Mouse (Mus musculus): ENCODE results near the gene Ptpn13.

Gene Ptpn13

DNA sequence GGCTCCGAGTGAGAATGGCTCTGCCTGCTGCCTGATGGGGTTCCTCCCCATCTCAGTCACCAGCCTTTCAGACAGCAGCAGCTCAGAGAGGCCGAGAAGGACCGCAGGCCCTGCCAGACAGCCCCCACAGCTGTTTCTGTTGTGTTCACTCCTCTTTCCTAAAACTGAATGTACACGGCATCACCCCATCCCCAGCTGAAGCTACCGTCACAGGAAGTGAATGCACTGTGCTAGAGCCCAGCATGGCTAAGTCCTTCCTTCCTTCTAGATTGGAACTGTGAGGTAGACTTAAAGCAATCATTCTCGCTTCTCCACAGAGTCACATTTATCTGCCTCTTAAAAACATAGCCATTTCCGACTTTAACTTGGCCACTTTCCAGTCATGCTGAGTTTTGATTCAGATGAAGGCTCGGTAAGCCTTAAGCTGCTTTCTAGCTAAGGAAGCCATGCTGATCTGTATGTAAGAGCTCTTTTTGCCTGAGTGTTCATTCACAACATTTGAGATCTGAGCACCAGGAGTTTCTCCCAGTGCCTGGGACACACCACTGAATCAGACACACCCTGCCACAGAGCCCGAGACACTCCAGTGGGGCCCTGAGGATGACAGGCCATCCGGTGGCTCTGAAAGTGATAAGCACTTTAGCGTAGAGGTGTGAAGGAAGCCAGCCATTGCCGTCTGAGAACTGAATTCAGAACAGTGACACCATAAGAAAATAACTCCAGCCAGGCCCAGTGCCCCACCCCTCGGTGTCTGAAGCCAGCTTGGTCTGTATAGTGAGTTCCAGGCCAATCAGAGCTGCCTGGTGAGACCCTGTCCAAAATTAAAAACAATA lies 170.6 kb downstream of the Ptpn13 start:
- DNase-seq (ENCODE audit: low spot score): no peak

GRCm38 (mm10) chr5:103596467-103597146 lies 171.6 kb downstream of the Ptpn13 start:
- no peak for DNase-seq (ENCODE audit: low spot score)

GRCm38 (mm10) chr5:103597604-103598003 lies 172.6 kb downstream of the Ptpn13 start:
- no peak for DNase-seq (ENCODE audit: low spot score)

- DNase-seq (ENCODE audit: low spot score): no peak
Observed at GRCm38 (mm10) chr5:103598264-103598663, 173.3 kb downstream of the Ptpn13 start.

- DNase-seq (ENCODE audit: low spot score): no peak
Observed at GRCm38 (mm10) chr5:103598881-103599280, 173.9 kb downstream of the Ptpn13 start.

DNA sequence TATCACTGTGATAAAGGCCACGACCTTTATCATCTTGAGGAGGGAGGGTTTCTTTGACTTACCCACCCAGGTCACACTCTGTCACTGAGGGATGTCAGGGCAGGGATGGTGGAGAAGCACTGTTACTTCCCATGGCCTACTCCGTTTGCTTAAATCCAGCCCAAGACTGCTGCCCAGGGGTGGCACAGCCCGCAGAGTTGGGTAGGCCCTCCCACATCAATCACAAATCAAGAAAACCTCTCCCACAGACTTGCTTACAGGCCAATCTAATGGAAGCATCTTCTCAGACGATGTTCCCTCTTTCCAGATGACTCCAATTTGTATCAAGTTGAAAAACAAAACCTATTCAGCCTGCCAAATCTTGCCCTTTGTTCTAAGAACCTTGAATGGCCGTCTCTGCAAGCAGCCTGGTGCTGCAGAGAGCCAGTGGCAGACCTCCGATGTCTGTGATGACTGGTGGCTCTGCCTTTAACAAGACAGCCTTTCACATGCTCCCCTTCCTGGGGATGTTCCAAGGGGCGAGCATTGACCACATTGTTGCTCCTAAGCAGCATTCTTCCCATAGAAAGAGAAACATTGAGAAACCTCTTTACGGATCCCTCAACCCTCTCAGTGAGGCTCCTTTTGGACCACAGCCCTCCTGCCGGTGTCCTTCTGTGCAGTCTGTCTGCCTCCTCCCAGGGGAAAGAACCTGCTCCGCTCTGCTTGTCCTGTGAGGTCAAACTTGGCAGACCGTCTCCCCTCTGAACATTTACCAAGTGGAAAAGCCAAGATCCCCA lies 178.3 kb downstream of the Ptpn13 start:
- no peak for DNase-seq (ENCODE audit: low spot score)

- DNase-seq (ENCODE audit: low spot score): no peak
Observed at GRCm38 (mm10) chr5:103605707-103606106, 180.7 kb downstream of the Ptpn13 start.

DNA sequence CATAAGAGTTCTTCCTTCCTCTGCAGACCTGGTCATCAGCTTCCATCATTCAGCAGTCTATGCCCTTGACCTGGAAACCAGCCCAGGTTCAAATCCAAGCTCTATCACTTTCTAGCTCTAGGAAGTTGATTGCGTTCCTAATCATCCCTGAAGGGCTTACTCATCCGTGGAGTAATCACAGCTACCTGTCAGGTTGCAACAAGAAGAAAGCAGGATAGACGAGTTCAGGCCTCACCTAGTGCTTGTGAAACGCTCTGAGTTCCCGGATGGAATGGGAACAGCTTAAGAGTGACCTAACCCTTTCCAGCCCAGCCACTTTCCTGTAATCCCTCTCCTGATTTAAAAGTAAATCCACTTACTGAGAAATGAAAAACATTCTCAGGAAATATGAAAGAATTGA lies 185.2 kb downstream of the Ptpn13 start:
- no peak for DNase-seq (ENCODE audit: low spot score)

DNA sequence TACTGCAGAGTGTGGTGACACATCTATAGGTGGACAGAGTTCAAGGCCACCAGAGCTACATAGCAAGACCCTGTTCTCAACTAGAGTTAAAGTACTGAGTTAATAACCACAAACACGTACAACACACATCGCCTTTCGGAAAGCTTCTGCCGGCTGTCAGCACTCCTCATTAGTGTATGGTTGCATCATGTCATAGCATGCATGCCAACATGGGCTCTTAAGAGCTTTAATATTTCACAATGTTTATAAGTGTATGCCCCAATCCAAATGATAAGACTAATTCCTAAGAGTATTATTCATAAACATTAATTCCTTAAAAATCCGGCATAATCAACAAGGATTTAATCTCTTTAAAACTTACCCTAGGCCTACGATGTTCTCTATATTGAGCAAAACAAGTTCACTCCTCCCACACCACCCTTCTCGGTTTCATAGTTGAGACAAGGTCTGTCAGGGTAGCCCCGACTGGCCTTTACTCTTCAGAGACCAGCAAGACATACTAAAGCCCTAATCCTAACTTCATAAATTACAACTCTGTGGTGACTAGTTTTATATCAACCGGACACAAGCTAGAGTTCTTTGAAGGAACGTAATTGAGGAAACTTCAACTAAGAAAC lies 186.0 kb downstream of the Ptpn13 start:
- no peak for DNase-seq (ENCODE audit: low spot score)

DNA sequence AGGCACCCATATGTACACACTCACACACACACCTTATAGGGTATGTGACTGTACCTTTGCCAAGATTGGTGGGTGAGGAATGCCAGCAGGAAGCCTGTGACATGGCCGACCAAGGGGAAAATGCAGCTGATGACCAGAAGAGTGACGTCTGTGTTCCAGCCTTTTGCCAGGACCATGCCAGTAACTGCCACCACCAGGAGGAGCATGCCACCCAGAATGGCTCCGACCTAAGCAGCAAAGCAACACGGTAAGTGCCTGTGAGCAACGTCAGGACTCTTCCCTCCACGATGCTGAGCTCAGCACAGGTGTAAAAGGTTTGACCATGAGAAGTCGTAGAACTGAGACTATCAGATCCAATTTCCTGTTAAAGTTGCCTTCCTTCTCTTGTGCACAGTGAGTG lies 187.3 kb downstream of the Ptpn13 start:
- no peak for DNase-seq (ENCODE audit: low spot score)

DNA sequence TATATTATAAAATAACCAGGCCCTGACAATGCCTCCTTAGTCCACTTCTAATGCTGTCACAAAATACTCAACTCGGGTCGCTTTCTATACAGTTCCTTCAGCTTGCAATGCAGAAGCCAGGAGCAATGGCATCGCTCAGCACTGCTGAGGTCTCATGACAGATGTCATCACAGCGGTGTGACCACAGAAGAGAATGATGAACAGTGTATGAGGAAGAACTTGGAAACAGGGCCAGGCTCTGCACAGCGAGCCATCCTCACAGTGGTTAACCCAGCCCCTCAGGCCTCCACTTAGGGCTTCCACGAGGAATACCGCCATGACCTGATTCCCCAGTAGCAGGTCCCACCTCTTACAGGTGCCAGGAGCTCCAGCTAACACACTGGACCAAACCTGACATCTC lies 189.4 kb downstream of the Ptpn13 start:
- DNase-seq (ENCODE audit: low spot score): no peak

GRCm38 (mm10) chr5:103617191-103617590 lies 192.2 kb downstream of the Ptpn13 start:
- no peak for DNase-seq (ENCODE audit: low spot score)

DNA sequence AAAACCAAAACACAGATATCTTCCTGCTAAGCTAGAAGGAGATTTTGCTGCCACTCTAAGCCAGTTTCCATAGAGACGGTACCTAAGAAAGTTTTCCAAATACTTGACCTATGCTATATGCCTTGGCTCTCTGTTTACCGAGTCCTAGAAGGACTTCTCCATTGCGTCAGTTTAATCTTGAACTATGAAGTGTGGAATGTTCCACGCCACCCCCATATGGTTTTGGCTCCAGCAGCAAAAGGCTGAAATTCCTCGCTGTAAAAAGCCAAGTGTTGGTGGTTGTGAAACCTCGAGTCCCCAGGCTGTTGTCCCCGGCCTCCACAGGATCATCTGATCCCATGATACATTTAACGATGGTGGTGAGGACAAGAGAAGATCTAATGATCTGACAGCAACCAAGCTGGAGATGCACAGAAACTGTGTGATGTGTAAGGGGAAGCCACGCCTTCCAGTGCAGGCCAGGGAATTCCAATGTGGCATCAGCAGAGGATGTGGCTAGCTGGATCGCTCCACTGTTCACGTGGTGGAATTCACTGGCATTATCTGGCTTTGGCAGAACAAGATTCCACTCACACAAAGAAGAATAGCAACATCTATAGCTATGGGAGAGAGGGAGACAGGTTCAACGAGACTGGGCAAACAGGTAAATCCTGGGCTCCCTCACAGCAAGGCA lies 195.4 kb downstream of the Ptpn13 start:
- no peak for DNase-seq (ENCODE audit: low spot score)

GRCm38 (mm10) chr5:103622321-103622720 lies 197.3 kb downstream of the Ptpn13 start:
- DNase-seq (ENCODE audit: low spot score): no peak

DNA sequence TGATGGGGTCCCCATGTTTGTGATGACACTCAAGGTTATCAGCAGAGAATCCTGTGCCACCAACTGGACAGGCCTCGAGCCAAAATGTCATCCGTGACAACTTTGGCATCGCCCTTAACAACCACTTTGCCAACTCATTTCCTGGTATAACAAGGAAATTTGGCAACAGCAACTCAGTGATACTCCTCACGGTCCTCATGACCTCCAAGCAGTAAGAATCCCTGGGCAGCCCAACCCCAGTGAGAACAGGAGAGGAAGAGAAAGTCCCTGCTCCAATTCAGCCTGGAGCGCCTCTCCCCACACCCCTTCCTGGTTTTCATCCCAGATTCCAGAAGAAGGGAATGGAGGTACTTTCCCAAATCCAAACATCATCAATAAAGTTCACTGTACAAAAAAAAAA lies 199.8 kb downstream of the Ptpn13 start:
- DNase-seq (ENCODE audit: low spot score): no peak

GRCm38 (mm10) chr5:103628499-103628898 lies 203.5 kb downstream of the Ptpn13 start:
- DNase-seq (ENCODE audit: low spot score): no peak

DNA sequence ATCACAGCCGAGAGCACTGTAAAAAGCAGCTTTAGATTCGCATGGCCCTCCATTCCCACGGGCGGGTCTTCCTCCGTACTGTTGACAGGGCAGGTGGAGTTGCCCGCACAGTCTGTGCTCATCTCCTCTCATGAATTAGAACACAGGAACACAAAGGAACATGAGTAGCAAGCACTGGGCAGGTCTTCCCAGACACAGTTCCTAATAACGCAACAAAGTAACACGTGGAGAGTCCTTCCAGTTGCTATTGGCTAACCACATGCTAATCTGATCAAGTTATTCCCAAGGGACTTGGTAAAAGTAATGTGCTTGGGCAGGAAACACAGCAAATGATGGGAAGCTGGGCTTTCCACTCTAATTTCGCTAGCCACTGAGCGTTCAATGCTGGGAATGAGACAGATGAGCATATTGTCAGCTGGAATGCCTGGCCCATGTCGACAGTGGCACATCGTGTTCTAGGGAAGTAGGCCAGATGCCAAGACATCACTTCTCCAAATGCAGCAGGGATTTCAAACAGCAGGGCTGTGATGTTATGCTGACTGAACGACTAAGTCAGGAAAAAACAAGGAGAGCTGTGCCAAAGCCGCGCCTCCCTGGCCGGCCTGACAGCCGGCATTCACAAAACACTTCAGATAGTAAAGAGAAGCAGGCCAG lies 204.2 kb downstream of the Ptpn13 start, which contains the start of gene Slc10a6:
Slc10a6 (minus strand) TSS at position 293 of the 654 bp plus-strand sequence.
- DNase-seq (ENCODE audit: low spot score): no peak

DNA sequence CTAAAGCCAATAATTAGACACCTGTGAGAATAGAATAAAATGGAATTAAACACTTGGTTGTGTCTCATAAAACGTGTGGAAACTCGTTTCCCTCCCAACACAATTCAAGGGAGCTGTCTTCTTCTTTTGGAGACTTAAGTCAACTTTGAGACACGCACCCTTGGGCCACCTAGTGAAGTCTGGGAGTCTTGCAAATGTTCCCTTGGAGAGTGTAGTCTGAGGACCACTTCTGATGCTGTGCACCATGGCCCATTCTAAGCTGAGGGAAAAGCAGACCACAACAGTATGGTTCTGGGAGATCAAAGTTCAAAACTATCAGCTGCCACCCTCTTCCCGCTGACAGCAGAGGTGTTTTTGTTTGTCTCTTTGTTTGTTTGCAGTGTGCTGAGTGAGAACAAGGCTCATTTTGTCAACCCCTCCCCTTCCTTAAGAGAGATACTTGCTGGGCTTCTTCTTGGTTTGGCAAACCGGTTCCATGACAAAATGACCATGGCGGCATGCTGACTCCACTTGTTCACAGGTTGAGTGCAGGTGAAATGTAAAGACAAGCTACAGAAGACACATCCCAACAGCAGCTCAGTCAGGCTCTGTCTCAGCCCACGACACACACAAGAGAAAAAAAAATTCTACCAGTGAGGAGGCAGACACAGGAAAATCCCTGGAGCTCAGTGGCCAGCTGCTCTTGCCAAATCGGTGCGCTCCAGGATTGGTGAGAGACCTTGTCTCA lies 205.0 kb downstream of the Ptpn13 start:
- DNase-seq (ENCODE audit: low spot score): no peak

DNA sequence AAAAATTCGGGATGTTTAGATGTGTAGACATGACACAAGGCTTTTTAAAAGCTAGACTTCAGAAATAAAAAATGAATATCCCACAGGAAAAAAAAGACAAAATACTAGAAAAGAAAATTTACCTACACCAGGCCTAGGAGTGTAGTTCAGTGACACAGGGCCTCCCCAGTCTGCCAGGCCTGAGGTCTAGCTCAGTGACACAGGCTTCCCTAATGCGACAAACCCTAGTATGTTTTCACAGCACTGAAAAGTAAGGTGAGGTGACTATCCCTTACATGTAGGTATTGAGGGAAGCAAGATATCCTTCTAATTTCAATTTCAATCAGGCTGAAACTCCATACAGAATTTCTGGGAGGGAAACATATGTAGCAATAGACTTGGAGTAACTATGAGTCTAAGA lies 212.2 kb downstream of the Ptpn13 start:
- DNase-seq (ENCODE audit: low spot score): no peak

- DNase-seq (ENCODE audit: low spot score): no peak
Observed at GRCm38 (mm10) chr5:103644167-103644566, 219.2 kb downstream of the Ptpn13 start.
